Mouse (Mus musculus): ENCODE measurements around the gene Elp6.
A peak's percentile ranks its signal among the peaks of the same experiment; 100 is the strongest.

The Elp6 gene

DNA sequence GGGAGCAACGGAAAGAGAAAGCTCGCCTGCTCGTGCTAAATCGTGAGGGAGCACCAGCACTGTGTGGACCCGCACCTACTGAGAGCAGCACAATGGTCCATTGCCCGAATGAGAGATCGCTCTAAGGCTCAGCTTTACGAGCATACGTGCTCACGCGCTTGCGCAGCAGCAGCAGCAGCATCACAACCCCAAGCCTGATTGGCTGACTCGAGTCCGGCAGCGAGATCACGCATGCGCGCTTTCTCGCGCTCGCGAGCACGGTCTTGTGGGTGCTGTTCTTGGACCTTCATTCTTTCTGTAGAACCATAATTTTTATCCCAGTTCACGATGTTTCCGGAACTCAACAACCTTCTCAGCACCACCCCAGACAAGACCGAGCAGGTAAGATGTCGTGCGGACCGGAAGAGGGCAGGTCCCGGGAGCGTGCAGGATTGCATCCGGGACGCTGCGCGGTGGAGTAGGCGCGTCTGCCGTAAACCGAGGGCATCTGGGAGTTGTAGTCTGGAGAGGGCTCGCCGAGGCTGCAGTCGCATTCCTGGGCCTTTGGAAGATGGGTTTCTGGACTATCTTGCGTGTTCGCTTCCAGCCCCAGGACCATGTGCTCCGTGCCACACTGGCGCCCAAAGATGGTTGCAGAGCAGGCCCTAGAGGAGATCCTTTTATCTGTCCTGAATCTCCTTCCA is at the start of gene Elp6:
TSS of gene Elp6 (plus strand) at position 205 of the 683 bp plus-strand sequence.
- DNase-seq, result peak; percentile 79 to 86

DNA sequence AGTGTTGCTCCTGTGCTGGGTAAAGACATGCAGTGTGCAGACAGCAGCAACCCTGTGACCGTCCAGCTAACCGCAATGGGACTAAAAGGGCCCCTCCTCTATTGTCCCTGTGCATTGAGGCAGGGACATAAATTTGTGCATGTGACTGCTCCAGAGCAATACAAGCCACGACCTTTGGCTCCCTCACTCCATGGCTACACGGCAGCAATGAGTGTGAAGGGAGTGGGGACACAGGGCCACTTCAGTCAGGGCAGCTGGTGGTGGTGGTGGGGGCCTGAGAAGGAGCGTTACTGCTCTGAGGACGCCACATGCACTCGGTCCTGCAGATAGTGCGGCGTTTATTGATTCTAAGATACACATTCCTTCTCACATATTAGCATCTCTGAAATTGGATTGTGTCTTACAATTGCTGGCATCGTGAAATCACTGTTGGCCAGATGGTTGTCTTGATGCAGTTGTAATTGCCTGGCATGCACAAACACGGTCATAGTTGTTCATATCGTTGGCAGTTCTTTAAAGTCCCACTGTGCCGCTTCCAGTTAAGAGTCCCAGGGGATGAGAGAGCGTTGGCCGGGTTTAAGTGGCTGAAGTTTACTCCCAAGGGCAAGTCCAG is 49.5 kb upstream of the Elp6 start:
- no peak for DNase-seq

DNA sequence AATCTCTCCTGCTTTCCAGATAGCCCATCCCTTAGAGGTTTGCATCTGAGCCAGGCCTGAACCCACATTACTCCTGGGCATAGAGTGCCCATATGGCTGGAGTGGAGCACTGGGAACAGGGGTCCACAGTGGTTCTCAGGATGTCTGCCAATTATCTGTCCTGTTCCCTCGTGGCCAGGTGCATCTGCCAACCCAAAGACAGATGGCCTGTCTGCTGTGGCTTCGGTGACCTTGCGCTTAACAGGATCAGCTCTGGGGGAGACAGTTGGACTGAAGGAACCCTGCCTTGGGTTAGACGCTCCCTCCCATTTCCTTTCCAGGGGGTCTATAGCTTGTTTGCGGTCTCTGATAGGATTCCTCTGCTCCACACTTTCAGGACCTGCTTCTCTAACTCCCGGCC is 46.3 kb upstream of the Elp6 start:
- no peak for DNase-seq

DNA sequence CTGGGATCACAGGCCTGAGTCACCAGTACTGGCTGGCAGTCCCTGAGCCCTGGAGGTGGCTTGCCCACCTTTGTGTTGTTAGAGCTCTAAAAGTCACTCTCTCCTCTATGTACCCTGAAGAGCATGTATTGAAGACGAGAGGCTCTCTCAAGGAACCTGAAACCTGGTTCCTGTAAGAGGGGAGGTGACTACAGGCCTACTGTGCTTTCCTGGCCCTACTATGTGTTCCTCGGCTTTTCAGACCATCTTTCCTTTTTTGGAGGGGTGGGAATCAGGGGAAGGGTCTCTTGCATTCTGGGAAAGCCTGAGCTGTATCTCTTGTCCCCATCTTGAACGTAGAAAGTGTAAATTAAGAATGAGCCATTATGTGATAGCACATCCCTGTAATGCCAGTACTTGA is 45.9 kb upstream of the Elp6 start:
- DNase-seq, result no peak

DNA sequence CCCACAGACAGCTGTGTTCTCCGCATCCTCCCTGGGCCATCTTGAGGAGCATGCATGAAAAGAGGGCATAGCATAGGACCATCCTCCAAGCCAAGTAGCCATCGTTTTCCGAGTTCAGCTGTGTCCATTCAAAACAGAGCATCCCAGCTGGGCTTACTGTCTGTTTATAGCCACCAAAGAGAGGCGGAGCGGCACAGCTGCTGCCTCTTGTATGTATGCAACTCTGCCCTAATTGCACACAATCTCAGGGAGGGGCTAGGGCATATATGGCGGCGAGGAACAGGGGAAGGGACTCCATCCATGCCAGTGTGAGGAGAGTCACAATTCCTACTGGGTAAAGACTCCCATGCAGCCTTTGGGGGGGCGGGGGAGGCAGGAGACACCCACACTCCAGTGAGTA is 41.8 kb upstream of the Elp6 start:
- no peak for DNase-seq

DNA sequence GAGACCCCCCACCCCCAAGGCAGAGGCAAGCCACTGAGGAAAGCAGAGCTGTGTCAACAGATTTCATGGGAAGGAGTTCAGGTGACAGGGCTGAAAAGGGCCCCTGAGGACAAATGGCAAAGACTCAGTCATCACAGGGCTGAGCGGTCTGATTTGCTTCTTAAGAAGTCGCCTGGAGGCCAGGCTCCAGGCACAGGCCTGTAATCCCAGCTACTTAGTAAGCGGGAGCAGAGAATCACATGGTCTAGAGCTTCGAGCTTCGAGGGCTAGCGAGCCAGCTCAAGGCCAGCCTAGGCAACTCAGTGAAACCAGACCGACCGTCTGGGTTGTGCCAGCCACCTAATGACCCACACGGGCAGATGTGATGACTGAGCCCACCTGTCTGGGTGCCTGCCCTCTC is 40.0 kb upstream of the Elp6 start:
- DNase-seq, result no peak

DNA sequence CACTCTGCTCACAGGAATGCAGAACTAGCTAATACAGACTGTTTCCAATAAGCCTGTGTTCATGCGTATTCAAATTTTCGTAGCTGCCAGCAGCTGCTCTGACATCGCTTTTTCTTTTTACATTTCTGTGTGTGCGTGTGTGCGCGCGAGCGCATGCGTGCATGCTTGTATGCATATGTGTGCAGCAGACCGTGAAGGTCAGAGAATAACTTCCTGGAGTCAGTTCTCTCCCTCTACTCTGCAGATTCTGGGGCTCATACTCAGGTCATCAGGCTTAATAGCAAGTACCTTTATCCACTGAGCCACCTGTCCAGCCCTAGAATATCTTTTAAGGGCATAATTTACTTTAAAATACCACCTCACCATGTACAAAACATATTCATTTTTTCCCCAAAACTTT is 36.6 kb upstream of the Elp6 start:
- no peak for DNase-seq

DNA sequence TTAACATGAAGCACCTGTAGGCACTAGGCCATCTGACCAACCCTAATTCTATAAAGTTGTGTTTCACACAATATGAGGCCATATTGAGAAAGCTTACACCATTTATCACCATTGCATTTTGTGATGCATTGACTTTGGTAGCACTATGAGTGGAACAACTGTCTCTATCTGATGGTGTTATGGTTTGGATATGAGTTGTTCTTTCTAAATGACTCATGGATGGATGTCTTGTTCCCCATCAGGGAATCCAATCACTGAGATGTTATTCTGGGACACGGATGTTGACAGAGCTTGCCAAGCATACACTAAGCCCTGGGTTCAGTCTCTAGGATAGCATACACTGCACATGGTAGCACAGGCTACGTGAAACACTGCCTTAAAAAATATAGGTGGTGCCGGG is 32.6 kb upstream of the Elp6 start:
- DNase-seq, result no peak

DNA sequence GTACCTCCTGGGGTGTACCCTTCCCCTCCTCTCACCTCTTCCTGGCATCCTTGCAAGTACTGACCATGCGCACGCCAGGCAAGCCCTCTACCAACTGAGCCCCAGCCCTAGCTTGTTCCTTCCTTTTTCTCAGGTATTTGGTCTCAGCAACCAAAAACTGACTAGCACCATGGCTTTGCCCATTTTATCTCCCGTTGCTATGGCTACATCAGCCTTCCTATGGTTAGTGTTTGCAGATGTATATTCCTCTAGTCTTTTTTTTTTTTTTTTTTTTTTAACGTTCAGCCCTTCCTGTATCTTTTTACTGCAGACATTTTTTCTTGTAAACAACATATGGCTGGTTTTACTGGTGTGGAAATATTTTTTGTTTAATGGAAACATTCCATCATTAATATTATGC is 31.5 kb upstream of the Elp6 start:
- no peak for DNase-seq

DNA sequence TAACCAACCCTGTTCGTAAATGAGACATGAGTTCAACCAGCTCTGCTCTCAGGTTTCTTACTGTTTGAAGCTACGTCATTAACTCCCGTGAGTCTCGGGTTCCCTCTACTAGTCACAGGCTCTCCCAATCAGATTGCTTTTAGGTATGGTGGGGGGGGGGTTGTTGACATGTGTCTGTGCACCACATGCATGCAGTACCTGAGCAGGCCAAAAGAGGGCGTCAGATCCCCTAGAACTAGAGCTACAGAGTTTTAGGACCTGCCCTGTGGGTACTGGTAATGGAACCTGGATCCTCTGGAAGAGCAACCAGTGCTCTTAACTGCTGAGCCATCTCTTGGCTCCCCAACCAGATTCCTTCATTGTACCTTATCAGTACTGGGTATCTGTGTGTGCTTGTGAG is 29.1 kb upstream of the Elp6 start:
- DNase-seq, result no peak

DNA sequence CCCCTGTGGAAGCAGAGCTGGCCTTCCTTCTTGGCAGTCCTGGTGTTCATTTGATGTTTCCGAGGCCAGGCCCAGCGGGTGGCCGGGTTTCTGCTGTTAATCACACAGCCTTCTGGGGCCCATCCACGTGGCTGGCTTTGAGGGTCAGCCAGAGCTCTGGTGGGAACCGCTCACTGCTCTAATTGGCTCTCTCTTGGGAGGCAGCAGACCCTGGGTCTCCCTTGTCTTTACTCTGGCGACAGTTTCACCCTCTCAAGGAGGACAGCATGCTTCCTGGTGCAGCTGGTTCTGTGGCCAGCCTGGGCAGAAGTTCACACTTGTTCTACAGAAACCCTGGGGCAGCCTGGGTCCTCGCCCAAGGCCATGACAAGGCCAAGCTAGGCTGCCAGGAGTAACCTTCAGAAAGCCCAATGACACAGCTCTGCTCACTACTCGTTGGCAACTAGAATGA is 27.5 kb upstream of the Elp6 start:
- no peak for DNase-seq

DNA sequence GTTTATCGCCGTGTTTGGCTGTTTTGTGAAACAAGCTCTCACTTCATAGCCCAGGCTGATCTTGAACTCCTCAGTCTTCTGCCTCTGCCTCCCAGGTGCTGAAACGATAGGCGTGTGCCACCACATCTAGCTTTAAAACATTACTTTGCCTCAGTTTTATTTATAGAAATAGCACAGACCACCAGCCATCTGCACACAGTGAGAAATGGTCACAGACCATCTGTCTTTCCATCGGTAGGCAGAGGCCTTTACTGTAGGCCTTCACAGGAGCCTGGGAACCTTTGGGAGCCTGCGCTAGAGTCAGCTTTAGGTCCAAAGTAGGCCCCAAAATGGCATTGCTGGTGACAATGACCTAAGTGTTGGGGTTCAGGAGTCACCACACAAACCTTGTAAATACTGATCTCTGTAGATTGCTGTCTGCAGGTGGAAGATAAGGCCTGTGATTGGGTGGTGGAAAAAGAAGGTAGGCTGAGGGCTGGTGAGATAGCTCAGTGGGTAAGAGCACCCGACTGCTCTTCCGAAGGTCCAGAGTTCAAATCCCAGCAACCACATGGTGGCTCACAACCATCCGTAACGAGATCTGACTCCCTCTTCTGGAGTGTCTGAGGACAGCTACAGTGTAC is 20.8 kb upstream of the Elp6 start:
- DNase-seq, result no peak

DNA sequence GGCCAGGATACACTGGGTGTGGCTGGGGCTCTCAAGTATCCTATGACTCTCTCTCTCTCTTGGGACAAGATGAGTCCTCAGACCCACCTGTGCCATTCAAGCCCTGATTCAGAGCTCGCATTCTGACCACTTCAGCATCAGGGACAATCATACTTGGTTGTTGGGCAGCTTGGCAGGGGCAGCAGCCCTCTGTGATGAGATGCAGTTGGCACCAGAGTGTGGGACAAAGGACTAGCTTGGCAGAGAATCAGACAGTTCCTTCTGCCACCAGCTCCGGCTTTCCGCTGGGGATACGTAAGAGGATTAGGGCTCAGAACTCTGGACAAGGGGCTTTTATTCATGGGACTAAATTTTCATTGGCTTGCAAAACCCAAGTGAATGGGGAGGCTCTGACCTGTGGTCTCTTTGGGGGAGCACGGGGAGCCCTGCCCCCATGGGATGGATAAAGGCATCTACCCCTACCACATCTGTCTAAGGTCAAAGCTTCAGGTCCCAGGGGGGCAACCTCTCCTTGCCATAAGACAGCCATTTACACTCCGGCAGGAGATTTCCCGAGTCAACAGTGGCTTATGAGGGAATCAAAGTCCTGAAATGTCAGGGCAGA is 17.6 kb upstream of the Elp6 start:
- DNase-seq, result no peak

DNA sequence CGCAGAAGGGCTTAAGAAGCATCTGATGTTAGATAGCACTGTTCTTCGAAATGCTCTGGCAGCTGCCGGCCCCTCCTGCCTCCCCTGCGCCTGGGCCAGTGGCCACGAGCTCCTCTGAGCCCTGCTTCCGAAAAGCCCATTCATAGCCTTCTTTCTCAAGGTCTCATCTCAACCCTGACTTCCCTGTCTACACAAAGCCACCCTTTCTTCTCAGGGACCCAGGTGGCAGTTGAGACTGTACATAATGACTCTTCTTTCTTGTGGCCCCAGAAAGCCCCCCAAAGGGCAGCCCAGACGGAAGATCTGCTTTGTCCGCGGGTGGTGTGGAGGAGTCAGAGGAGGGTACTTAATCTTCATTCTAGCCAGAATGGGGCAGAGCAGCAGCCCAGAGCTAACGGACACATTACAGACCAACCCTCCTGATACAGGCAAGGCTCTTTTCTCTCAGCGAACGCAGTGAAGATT is 11.7 kb upstream of the Elp6 start:
- DNase-seq, result no peak

DNA sequence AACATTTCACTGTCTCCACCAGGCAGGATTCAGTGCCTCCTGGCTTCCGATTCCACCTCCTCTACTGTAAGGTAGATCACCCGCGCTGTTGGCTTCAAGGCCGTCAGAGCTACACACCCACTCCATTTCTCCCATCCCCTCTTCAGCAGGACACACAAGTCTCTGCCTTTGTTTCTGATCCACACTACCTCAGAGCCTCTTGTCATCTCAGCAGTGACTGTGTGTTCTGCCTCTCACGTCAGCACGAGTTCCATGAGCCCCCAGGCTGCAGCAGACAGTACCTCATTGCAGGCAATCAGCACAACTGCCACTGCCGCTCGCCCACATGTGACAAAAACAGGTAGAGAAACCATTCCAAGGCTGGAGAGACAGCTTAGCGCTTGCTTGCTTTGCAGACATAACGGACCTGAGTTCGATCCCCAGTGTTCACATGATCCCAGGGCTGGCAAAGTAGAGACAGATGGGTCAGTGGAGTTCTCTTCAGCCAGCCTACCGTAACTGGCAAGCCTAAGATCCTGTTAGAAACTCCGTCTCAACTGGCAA is 11.0 kb upstream of the Elp6 start:
- DNase-seq, result no peak

DNA sequence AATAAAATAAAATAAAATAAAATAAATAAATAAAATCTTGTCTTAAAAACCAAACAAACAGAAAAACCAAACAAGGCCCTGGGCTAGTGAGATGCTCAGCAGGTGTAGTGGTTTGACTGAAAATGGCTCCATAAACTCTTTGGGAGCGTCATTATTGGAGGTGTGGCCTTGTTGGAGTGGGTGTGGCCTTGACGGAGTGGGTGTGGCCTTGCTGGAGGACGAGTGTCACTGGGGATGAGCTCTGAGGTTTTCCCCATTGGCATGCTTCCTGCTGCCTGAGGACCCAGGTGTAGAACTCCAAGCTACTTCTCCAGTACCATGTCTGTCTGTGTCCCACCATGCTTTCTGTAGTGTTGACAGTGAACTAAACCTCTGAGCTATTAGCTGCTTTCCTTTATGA is 10.2 kb upstream of the Elp6 start:
- DNase-seq, result no peak

DNA sequence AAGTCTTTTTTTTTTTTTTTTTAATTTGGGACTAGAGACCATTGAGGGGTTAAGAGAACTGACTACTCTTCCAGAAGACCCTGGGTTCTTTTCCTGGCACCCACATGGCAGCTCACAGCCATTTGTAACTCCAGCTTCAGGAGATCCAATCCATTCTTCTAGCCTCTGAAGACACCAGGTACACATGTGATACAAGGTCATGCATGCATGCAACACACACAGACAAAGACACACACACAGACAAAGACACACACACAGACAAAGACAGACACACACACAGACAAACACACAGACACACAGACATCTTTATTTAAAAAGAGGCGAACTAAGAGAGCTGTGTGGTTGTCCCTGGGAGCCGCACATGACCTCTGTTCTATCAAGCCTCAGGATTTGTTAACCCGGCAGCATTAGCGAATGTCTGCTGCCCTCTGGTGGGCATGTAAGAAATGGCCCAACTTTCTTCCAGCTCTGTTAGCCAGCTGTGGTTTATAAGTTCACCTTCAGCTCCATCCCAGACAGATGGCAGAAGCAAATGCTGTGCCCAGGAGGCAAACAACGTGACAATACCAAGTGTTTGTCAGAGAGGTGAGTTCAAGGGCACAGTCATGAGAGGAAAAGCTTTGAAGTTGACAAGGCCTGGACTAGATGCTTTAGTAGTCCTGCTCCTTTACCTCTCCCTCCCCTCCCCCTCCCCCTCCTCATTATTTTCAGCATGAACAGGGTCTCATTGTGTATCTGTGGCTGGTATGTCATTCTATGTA is 7.9 kb upstream of the Elp6 start:
- DNase-seq, result peak; percentile 28 to 37

DNA sequence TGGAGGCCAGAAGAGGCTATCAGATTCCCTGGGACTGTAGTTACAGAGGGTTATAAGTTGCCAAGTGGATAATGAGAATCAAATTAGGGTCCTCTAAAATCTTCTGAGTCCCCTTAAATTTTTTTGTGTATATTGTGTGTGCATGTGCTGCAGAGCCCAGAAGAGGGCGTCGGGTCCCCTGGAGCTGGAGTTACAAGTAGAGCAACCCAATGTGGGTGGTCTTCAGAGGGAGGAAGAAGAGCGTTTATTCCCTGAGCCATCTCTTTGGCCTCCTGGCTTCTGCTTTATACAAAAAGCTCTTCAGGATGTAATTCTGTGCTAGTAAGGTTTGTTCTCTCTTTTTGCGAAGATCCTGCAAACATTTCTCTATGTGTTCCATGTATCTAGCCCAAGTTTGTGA is 457 bp upstream of the Elp6 start:
- peak; percentile 13 to 24 for DNase-seq

DNA sequence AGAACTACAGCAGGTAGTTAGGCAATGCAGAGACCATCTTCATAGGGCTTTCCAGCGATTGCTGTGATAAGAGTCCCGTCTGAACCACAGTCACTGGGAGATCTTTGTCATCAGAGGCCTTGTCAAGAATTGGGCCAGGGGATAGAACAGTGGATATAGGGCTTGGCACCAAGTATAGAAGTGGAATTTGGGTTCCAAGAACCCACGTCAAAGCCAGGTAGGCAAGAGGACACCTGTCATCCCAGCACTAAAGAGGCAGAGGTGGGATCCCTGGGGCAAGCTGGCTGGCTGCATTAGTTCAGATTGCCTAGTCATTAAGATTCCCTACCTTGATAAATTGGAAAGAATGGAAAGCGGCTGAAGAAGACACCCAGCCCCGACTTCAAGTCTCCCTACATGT is 1.4 kb downstream of the Elp6 start:
- no peak for DNase-seq

DNA sequence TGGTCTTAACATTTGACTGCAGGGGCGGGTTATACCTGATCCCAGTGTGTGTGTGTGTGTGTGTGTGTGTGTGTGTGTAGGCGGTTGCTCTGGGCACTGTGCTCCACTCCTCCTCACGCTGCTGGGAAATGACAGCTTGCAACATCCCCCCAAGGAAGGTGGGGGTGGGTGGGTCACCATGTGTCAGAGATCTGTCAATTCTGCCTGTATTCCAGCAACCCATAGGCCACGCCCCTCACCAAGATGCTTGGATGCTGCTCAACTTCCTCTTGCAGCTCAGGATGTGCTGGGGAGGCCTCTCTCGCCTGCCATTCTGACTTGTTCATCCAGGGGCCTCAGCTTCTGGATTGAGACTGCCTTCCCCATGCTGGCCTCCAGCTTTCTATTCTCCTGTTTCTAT is 9.7 kb downstream of the Elp6 start:
- DNase-seq, result no peak

DNA sequence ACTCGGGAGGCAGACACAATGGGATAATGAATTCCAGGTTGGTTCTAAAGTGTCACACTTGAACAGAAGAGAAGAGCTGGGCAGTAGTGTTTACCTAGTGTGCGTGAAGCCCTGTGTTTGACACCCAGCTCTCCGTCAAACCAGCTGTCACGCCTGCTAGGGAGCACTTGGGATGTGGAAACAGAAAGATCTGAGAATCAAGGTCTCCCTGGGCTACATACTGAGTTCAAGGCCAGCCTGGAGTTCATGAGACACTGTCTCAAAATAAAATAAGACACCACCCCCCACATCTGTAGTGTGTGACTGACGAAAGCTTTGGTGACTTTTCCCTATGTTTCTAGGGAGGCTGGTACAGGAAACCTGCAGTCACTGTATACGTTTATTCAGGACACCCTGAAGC is 10.4 kb downstream of the Elp6 start:
- DNase-seq, result no peak

DNA sequence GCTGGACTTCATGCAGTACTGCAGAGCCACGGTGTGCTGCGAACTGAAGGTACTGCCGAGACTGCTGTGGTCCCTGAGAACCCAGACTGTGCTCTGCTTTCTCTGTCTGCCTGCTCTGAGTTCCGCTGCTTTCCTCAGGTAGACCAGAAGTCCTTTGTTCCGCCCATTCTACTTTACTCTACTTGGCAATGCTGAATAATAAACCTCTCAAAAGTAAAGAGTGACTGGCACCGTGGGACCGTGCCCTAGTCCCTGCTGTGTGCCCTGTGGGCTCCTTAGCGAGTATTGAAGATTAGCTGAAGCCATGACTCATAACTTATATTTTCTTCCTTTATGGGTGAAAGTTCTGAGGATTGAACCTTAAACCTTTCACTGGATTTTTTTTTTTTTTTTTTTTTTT is 10.9 kb downstream of the Elp6 start:
- DNase-seq, result no peak

DNA sequence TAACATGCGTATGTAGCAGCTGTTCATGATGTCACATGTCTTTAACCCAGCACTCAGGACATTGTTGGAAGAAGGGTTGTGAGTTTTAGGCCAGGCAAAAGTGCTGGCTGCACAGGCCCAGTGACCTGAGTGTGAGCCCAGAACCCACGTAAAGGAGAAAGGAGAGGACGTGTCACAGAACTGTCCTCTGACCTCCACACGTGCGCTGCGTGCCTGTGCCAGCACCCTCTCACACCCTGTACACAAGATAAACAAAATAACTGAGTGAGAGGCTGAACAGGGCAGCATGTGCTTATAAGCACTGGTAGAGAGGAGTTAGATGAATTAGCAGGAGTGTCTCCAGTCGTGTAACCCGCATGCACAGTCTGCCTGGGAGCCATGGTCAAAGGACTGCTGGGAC is 11.5 kb downstream of the Elp6 start:
- no peak for DNase-seq
